Mouse (Mus musculus): ENCODE results near the gene Ndufb10. TPM values are rescaled to one million over a fixed set of nuclear protein-coding genes. Genes with fewer than 3 reads are reported as not detected.
"Not testable (repeated sequence)": the region's sequence is repeated elsewhere in the genome, so short reads cannot be mapped to it uniquely, and the experiment has no call there.

The Ndufb10 gene
- total and polyA plus RNA-seq, 2 experiments from 2014 or later: 170 to 349 TPM

DNA sequence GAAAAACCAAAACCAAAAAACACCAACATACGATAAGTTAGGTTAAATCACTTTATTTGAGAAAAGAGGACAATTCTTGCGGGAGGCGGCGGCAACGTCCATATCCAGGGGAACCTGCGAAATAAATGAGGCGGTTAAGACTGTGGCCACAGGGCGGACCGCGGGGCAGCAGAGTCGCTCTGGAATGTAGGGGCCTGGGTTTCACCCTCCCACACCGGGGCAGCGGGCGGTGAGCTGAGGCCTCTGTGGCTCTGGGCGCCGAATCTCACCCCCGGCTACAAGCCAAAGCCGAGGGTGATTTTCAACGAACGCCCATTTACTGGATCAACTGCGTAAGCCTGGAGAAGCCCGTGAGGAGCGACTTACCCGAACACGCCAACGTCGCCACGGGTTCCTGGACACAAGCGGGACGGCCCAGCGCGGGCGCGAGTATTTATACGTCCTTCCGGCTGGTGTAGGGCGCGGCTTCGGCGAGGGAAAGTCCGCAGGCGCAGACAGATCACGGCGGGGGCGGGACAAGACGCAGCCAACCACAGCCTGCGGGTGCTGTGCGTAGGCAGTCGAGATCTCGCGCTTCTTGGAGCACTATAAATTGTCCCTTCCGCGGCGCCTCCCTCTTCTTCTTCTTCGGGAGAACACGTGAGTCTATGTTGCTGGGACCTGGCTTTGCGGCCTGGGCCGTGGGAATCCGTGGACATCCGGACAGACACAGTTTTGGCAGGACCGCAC is 4.6 kb downstream of the Ndufb10 start:
- H3K9ac ChIP-seq (replicated peaks; ENCODE audit: low read length, poor library complexity, severe bottlenecking): peak overlapping the region; percentile 94
- no peaks in the 10 kb centered on the region for H3K9me3 ChIP-seq (ENCODE audit: low read length)
- under 1% methylated on average over 61 of the region's 61 CpGs for WGBS
- TF ChIP-seq CTCF (IDR thresholded peaks at IDR 0.05): peak; percentile 15; the same call in 1 of the 2 replicates
- DNase-seq (ENCODE audit: low spot score): peak; percentile 99
- peak overlapping the region; percentile 87 for H3K27ac ChIP-seq (ENCODE audit: low read depth, low read length)
- peaks cover 13% of the 10 kb centered on the region; the same call in 1 of the 2 replicates for H3K36me3 ChIP-seq (ENCODE audit: insufficient read depth, low read length)
- H3K27me3 ChIP-seq (ENCODE audit: insufficient read depth, low read length): no peaks in the 10 kb centered on the region
- H3K4me3 ChIP-seq (ENCODE audit: low read depth, low read length): peak overlapping the region; percentile 74
- ATAC-seq (ENCODE audit: low FRiP score): peak; percentile 96
- H3K4me1 ChIP-seq (ENCODE audit: insufficient read depth, low read length): no peaks in the 10 kb centered on the region; the same call in none of the 2 replicates
- peak overlapping the region; percentile 61 for H3K4me2 ChIP-seq (ENCODE audit: low read depth, low read length, poor library complexity, severe bottlenecking)

DNA sequence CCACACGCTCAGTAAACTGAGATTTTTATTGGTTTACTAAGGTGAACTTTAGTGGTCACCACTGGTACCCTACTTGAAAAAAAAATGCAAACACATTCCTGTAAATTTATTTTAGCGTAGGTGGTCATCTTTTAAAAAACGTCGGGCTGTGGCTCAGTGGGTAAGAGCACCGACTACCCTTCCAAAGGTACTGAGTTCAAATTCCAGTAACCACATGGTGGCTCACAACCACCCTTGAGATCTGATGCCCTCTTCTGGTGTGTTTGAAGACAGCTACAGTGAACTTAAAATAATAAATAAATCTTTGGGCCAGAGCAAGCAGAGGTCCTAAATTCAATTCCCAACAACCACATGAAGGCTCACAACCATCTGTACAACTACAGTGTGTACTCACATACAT is 5.3 kb downstream of the Ndufb10 start:
- H3K9ac ChIP-seq (replicated peaks; ENCODE audit: low read length, poor library complexity, severe bottlenecking): peak overlapping the region; percentile 94; the same call in 1 of the 2 replicates

DNA sequence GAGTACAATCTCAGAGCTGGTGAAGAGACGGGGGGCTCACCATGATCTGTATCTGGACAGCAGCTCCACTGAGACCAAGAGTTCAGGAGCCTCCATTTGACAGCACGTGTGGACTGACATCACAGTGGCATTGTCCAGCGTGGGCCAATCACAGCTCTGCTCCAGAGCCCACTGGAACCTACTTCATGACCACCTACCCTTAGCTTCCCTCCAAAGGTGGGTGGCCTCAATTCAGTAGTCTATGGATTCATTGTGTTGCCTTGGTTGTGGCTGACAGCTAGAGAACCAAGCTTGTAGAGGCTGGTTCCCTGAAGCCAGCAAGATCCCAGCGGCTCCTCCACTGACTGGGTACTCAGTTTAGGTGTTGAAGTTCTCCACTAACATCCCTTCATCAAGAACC is 6.3 kb downstream of the Ndufb10 start, which contains the start of the genes Rnf151 and Rps2:
TSS of gene Rnf151 (minus strand) at position 121 of the 400 bp plus-strand sequence.
TSS of gene Rps2 (plus strand) at position 174 of the 400 bp plus-strand sequence.
- no peak for ATAC-seq (ENCODE audit: low FRiP score)
- peaks cover 13% of the 10 kb centered on the region; the same call in 1 of the 2 replicates for H3K36me3 ChIP-seq (ENCODE audit: insufficient read depth, low read length)
- WGBS: 85% methylated on average over 4 of the region's 4 CpGs
- peak within 1 kb of the TSS; percentile 60; the same call in 1 of the 2 replicates for H3K4me2 ChIP-seq (ENCODE audit: low read depth, low read length, poor library complexity, severe bottlenecking)
- TF ChIP-seq CTCF (IDR thresholded peaks at IDR 0.05): no peak
- H3K9me3 ChIP-seq (ENCODE audit: low read length): no peaks in the 10 kb centered on the region
- no peaks in the 10 kb centered on the region for H3K27me3 ChIP-seq (ENCODE audit: insufficient read depth, low read length)
- DNase-seq (ENCODE audit: low spot score): no peak
- H3K4me3 ChIP-seq (ENCODE audit: low read depth, low read length): peak within 1 kb of the TSS; percentile 74
- H3K9ac ChIP-seq (replicated peaks; ENCODE audit: low read length, poor library complexity, severe bottlenecking): no peak within 1 kb of the TSS
- no peaks in the 10 kb centered on the region; the same call in none of the 2 replicates for H3K4me1 ChIP-seq (ENCODE audit: insufficient read depth, low read length)
- no peak within 1 kb of the TSS for H3K27ac ChIP-seq (ENCODE audit: low read depth, low read length)

More for the DNA sequence above, 5.3 kb downstream of the Ndufb10 start:
- TF ChIP-seq CTCF (IDR thresholded peaks at IDR 0.05): peak; percentile 37
- not testable (repeated sequence) for DNase-seq (ENCODE audit: low spot score); H3K9me3 ChIP-seq (ENCODE audit: low read length); H3K27me3 ChIP-seq (ENCODE audit: insufficient read depth, low read length); H3K4me1 ChIP-seq (ENCODE audit: insufficient read depth, low read length); H3K27ac ChIP-seq (ENCODE audit: low read depth, low read length); ATAC-seq (ENCODE audit: low FRiP score)
- H3K36me3 ChIP-seq (ENCODE audit: insufficient read depth, low read length): peaks cover 13% of the 10 kb centered on the region; the same call in 1 of the 2 replicates
- H3K4me2 ChIP-seq (ENCODE audit: low read depth, low read length, poor library complexity, severe bottlenecking): peak overlapping the region; percentile 60
- peak overlapping the region; percentile 74 for H3K4me3 ChIP-seq (ENCODE audit: low read depth, low read length)
- WGBS: 68% methylated on average over 5 of the region's 5 CpGs

DNA sequence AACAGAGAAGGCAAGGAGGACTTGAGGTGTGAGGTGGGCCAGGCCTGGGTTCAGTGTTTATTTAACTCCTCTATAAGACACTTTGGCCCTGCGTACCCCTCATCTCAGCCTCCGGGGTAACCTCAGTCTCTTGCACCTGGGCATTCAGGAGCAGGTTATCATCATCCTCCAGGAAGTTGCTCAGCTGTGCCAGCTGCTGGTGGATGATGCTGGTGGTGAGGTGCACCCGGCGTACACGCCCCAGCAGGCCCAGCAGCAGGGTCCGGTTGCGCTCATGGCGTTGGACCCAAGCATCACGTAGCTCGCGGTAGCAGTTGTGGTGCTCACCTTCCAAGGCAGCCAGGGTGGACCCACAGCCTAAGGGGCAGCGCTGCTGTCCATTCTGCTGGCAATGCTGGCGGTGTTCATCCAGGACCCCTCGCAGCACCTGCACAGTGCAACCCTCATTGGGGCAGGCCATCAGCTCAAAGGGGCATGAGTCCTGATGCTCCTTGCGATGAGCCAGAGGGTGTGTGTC is 8.1 kb downstream of the Ndufb10 start:
- Histone ChIP-seq H3K4me1 (ENCODE audit: insufficient read depth, low read length) (no peaks in the 10 kb centered on the region; the same call in 1 of the 2 replicates), H3K36me3 (ENCODE audit: insufficient read depth, low read length) (peaks cover 4% of the 10 kb centered on the region; the same call in 1 of the 2 replicates), H3K4me2 (ENCODE audit: low read depth, low read length, poor library complexity, severe bottlenecking) (no peak overlapping the region), H3K9me3 (ENCODE audit: low read length) (no peaks in the 10 kb centered on the region), H3K27ac (ENCODE audit: low read depth, low read length) (no peak overlapping the region), H3K27me3 (ENCODE audit: insufficient read depth, low read length) (no peaks in the 10 kb centered on the region), H3K4me3 (ENCODE audit: low read depth, low read length) (no peak overlapping the region), H3K9ac (replicated peaks; ENCODE audit: low read length, poor library complexity, severe bottlenecking) (no peak overlapping the region)
- WGBS: 94% methylated on average over 15 of the region's 15 CpGs
- ATAC-seq (ENCODE audit: low FRiP score): no peak
- DNase-seq (ENCODE audit: low spot score): no peak
- TF ChIP-seq CTCF (IDR thresholded peaks at IDR 0.05): no peak

- H3K4me2 ChIP-seq (ENCODE audit: low read depth, low read length, poor library complexity, severe bottlenecking): no peak overlapping the region
- peaks cover 3% of the 10 kb centered on the region; the same call in 1 of the 2 replicates for H3K36me3 ChIP-seq (ENCODE audit: insufficient read depth, low read length)
- ATAC-seq (ENCODE audit: low FRiP score) (no peak), DNase-seq (ENCODE audit: low spot score) (no peak)
- no peak overlapping the region for H3K4me3 ChIP-seq (ENCODE audit: low read depth, low read length)
- 19% methylated on average over 6 of the region's 6 CpGs for WGBS
- H3K4me1 ChIP-seq (ENCODE audit: insufficient read depth, low read length): no peaks in the 10 kb centered on the region; the same call in 1 of the 2 replicates
- H3K9me3 ChIP-seq (ENCODE audit: low read length): no peaks in the 10 kb centered on the region
- no peak overlapping the region for H3K27ac ChIP-seq (ENCODE audit: low read depth, low read length)
- no peaks in the 10 kb centered on the region for H3K27me3 ChIP-seq (ENCODE audit: insufficient read depth, low read length)
- H3K9ac ChIP-seq (replicated peaks; ENCODE audit: low read length, poor library complexity, severe bottlenecking): no peak overlapping the region
- no peak for TF ChIP-seq CTCF (IDR thresholded peaks at IDR 0.05)
These were observed 8.7 kb downstream of the Ndufb10 start for GRCm38 (mm10) chr17:24715556-24715955.

GRCm38 (mm10) chr17:24708646-24709045 is 15.6 kb downstream of the Ndufb10 start:
- Histone ChIP-seq H3K4me1 (ENCODE audit: insufficient read depth, low read length) (no peaks in the 10 kb centered on the region), H3K4me2 (ENCODE audit: low read depth, low read length, poor library complexity, severe bottlenecking) (no peak overlapping the region), H3K27me3 (ENCODE audit: insufficient read depth, low read length) (no peaks in the 10 kb centered on the region), H3K36me3 (ENCODE audit: insufficient read depth, low read length) (peaks cover 17% of the 10 kb centered on the region), H3K4me3 (ENCODE audit: low read depth, low read length) (no peak overlapping the region), H3K9me3 (ENCODE audit: low read length) (no peaks in the 10 kb centered on the region), H3K27ac (ENCODE audit: low read depth, low read length) (no peak overlapping the region), H3K9ac (replicated peaks; ENCODE audit: low read length, poor library complexity, severe bottlenecking) (no peak overlapping the region)
- ATAC-seq (ENCODE audit: low FRiP score) (no peak), DNase-seq (ENCODE audit: low spot score) (no peak)
- peak; percentile 66 for TF ChIP-seq CTCF (IDR thresholded peaks at IDR 0.05)
- 30% methylated on average over 2 of the region's 2 CpGs for WGBS
